ENCODE assay signal across 8 mouse cellular contexts in genomic region chr17:22314730-22315226, GRCm38 (mm10). TPM values are rescaled to one million over a fixed set of nuclear protein-coding genes. Genes with fewer than 3 reads are reported as not detected.
DNase-seq lines count a peak whose midpoint lies in the region; ATAC-seq and TF ChIP-seq lines count a peak whose summit lies in the region.
"Not testable (repeated sequence)": the region's sequence is repeated elsewhere in the genome, so short reads cannot be mapped to it uniquely, and the experiment has no call there.

TSS of gene CT030661.1 (minus strand) at chr17:22314837.

- ATAC-seq in Patski = peak; percentile 100
- ATAC-seq in hindbrain, embryonic 13.5 days (ENCODE audit: low FRiP score) = peak; percentile 99

- not testable (repeated sequence) for H3K4me1 ChIP-seq in hindbrain, embryonic 13.5 days (replicated peaks)

- in situ Hi-C loops in Patski (cut with MboI; ENCODE audit: low pct_unique_long_range_greater_than_20kb) = not testable (repeated sequence)

- CTCF ChIA-PET in Patski (lab: Charles Lee) = not testable (repeated sequence)

- not testable (repeated sequence) for H3K36me3 ChIP-seq in hindbrain, embryonic 13.5 days

- H3K4me3 ChIP-seq in hindbrain, embryonic 13.5 days = peak within 1 kb of the TSS; percentile 61

- H3K27ac ChIP-seq in hindbrain, embryonic 13.5 days = peak within 1 kb of the TSS; percentile 83

- POLR2A ChIA-PET in Patski (lab: Charles Lee) = not testable (repeated sequence)

- under 1% methylated on average over 20 of the region's 20 CpGs for WGBS in hindbrain, embryonic 13.5 days

- not testable (repeated sequence) for H3K27me3 ChIP-seq in Patski; hindbrain, embryonic 13.5 days

- not testable (repeated sequence) for TF ChIP-seq CTCF in Patski (IDR thresholded peaks at IDR 0.05)

- H3K9ac ChIP-seq in hindbrain, embryonic 13.5 days = peak within 1 kb of the TSS; percentile 76

- DNase-seq in Patski (ENCODE audit: low read depth, low spot score) = peak; percentile 80
- DNase-seq in cerebellum, postnatal 14 days = peak; percentile 95
- peak; percentile 83 to 89 for DNase-seq in frontal cortex, postnatal 14 days (ENCODE audit: low spot score in 2 of 2)
- DNase-seq in layer of hippocampus, postnatal 25 days (ENCODE audit: extremely low spot score in 1 of 2, low spot score in 1 of 2) = peak; percentile 65 to 75
- peak; percentile 97 for DNase-seq in lung, postnatal 25 days (ENCODE audit: low spot score)
- peak; percentile 98 for DNase-seq in retina, embryonic 14.5 days (ENCODE audit: low spot score)
- DNase-seq in thymus, postnatal 4 days = peak; percentile 77

- H3K9me3 ChIP-seq in hindbrain, embryonic 13.5 days = not testable (repeated sequence)

- H3K4me2 ChIP-seq in hindbrain, embryonic 13.5 days = peak within 1 kb of the TSS; percentile 60

RNA-seq across cellular contexts. Expression of gene CT030661.1, which starts in this region (rescaled TPM):
- polyA plus RNA-seq in Patski (2021) = 11.7 TPM
- polyA plus RNA-seq in hindbrain, embryonic 13.5 days (2015; fragmentation: Nextera tagmentation; extraction: Ambion mirVana) = 13.5 and 13.6 TPM in 2 replicates
- total RNA-seq in layer of hippocampus, postnatal 25 days (2021) = 10 to 100 TPM; 10.2 to 11.4 TPM

Comparison
In these comparisons a context has a peak if more than half of its experiments do, and no peak if none do; other contexts are left out.
1. Peak in every context shown above with its lines: DNase-seq, ATAC-seq, H3K4me3 ChIP-seq and H3K27ac ChIP-seq.